Mouse (Mus musculus): ENCODE results near the gene Pcsk1n. TPM values are rescaled to one million over a fixed set of nuclear protein-coding genes. Genes with fewer than 3 reads are reported as not detected.

Gene Pcsk1n
- 271 and 284 TPM in 2 replicates for polyA plus RNA-seq (2014; fragmentation: Nextera tagmentation; extraction: Ambion mirVana)

- peak; percentile 91 for ATAC-seq (ENCODE audit: low FRiP score)
- no peaks in the 10 kb centered on the region for H3K9me3 ChIP-seq (ENCODE audit: control insufficient read depth, low read length)
- H3K27ac ChIP-seq: peak within 1 kb of the TSS; percentile 80
- H3K9ac ChIP-seq: peak within 1 kb of the TSS; percentile 76
- H3K36me3 ChIP-seq (replicated peaks; ENCODE audit: control insufficient read depth, insufficient read depth): peaks cover 18% of the 10 kb centered on the region
- 0 out of 2 replicates have a peak, but pooled peaks cover 18% of the 10 kb centered on the region for H3K4me1 ChIP-seq (replicated peaks; ENCODE audit: control insufficient read depth, insufficient read depth, low read length)
- WGBS: 22% methylated on average over 34 of the region's 40 CpGs
- H3K27me3 ChIP-seq (ENCODE audit: control insufficient read depth, insufficient read depth, low read length): no peaks in the 10 kb centered on the region
- H3K4me2 ChIP-seq (replicated peaks): peak within 1 kb of the TSS; percentile 68
- H3K4me3 ChIP-seq (replicated peaks; ENCODE audit: low read length): peak within 1 kb of the TSS; percentile 51
- DNase-seq (ENCODE audit: low spot score): peak; percentile 72
Measured at GRCm38 (mm10) chrX:7919601-7920383, at the start of gene Pcsk1n. Gene Pcsk1n, plus strand, starts transcription at chrX:7919822.

GRCm38 (mm10) chrX:7869826-7870225 is 49.8 kb upstream of the Pcsk1n start:
- Histone ChIP-seq H3K9ac (no peak overlapping the region), H3K4me2 (replicated peaks) (no peak overlapping the region), H3K4me1 (replicated peaks; ENCODE audit: control insufficient read depth, insufficient read depth, low read length) (no peaks in the 10 kb centered on the region), H3K27me3 (ENCODE audit: control insufficient read depth, insufficient read depth, low read length) (no peaks in the 10 kb centered on the region), H3K27ac (no peak overlapping the region), H3K36me3 (replicated peaks; ENCODE audit: control insufficient read depth, insufficient read depth) (peaks cover 40% of the 10 kb centered on the region), H3K4me3 (replicated peaks; ENCODE audit: low read length) (no peak overlapping the region), H3K9me3 (ENCODE audit: control insufficient read depth, low read length) (no peaks in the 10 kb centered on the region)
- 36% methylated on average over 3 of the region's 3 CpGs for WGBS
- DNase-seq (ENCODE audit: low spot score) (no peak), ATAC-seq (ENCODE audit: low FRiP score) (no peak)

GRCm38 (mm10) chrX:7878007-7878419 is 41.6 kb upstream of the Pcsk1n start, which contains the start of gene Pim2:
Gene Pim2, plus strand, starts transcription at chrX:7878262.
- Histone ChIP-seq H3K4me1 (replicated peaks; ENCODE audit: control insufficient read depth, insufficient read depth, low read length) (peaks cover 11% of the 10 kb centered on the region; the same call in 1 of the 2 replicates), H3K4me2 (replicated peaks) (peak within 1 kb of the TSS; percentile 86), H3K9ac (peak within 1 kb of the TSS; percentile 58), H3K4me3 (replicated peaks; ENCODE audit: low read length) (peak within 1 kb of the TSS; percentile 51), H3K9me3 (ENCODE audit: control insufficient read depth, low read length) (no peaks in the 10 kb centered on the region), H3K27ac (peak within 1 kb of the TSS; percentile 51), H3K27me3 (ENCODE audit: control insufficient read depth, insufficient read depth, low read length) (no peaks in the 10 kb centered on the region), H3K36me3 (replicated peaks; ENCODE audit: control insufficient read depth, insufficient read depth) (peaks cover 15% of the 10 kb centered on the region)
- peak; percentile 91 for ATAC-seq (ENCODE audit: low FRiP score)
- peak; percentile 76 for DNase-seq (ENCODE audit: low spot score)
- 11% methylated on average over 37 of the region's 38 CpGs for WGBS

GRCm38 (mm10) chrX:7878495-7878894 is 41.1 kb upstream of the Pcsk1n start:
- Histone ChIP-seq H3K4me2 (replicated peaks) (peak overlapping the region; percentile 86), H3K27ac (no peak overlapping the region), H3K36me3 (replicated peaks; ENCODE audit: control insufficient read depth, insufficient read depth) (peaks cover 11% of the 10 kb centered on the region), H3K9me3 (ENCODE audit: control insufficient read depth, low read length) (no peaks in the 10 kb centered on the region), H3K9ac (peak overlapping the region; percentile 58), H3K4me3 (replicated peaks; ENCODE audit: low read length) (peak overlapping the region; percentile 51), H3K4me1 (replicated peaks; ENCODE audit: control insufficient read depth, insufficient read depth, low read length) (peaks cover 11% of the 10 kb centered on the region; the same call in 1 of the 2 replicates), H3K27me3 (ENCODE audit: control insufficient read depth, insufficient read depth, low read length) (no peaks in the 10 kb centered on the region)
- ATAC-seq (ENCODE audit: low FRiP score) (peak; percentile 60; the same call in 1 of the 2 replicates), DNase-seq (ENCODE audit: low spot score) (no peak)
- WGBS: 23% methylated on average over 21 of the region's 21 CpGs

- H3K4me3 ChIP-seq (replicated peaks; ENCODE audit: low read length): peak overlapping the region; percentile 51
- WGBS: 16% methylated on average over 11 of the region's 11 CpGs
- H3K27ac ChIP-seq: peak overlapping the region; percentile 14; the same call in 1 of the 2 replicates
- H3K9me3 ChIP-seq (ENCODE audit: control insufficient read depth, low read length): no peaks in the 10 kb centered on the region
- H3K27me3 ChIP-seq (ENCODE audit: control insufficient read depth, insufficient read depth, low read length): no peaks in the 10 kb centered on the region
- H3K36me3 ChIP-seq (replicated peaks; ENCODE audit: control insufficient read depth, insufficient read depth): no peaks in the 10 kb centered on the region
- ATAC-seq (ENCODE audit: low FRiP score) (peak; percentile 51), DNase-seq (ENCODE audit: low spot score) (peak; percentile 71)
- H3K4me1 ChIP-seq (replicated peaks; ENCODE audit: control insufficient read depth, insufficient read depth, low read length): peaks cover 13% of the 10 kb centered on the region; the same call in 1 of the 2 replicates
- H3K9ac ChIP-seq: peak overlapping the region; percentile 28
- peak overlapping the region; percentile 86 for H3K4me2 ChIP-seq (replicated peaks)
Measured at GRCm38 (mm10) chrX:7879819-7880218, 39.8 kb upstream of the Pcsk1n start.

GRCm38 (mm10) chrX:7883841-7884567 is 35.6 kb upstream of the Pcsk1n start, which contains the start of gene Slc35a2:
Gene Slc35a2, plus strand, starts transcription at chrX:7884028.
- no peaks in the 10 kb centered on the region for H3K9me3 ChIP-seq (ENCODE audit: control insufficient read depth, low read length)
- H3K4me1 ChIP-seq (replicated peaks; ENCODE audit: control insufficient read depth, insufficient read depth, low read length): peaks cover 11% of the 10 kb centered on the region; the same call in 1 of the 2 replicates
- H3K27me3 ChIP-seq (ENCODE audit: control insufficient read depth, insufficient read depth, low read length): no peaks in the 10 kb centered on the region
- peak; percentile 58 for DNase-seq (ENCODE audit: low spot score)
- H3K27ac ChIP-seq: peak within 1 kb of the TSS; percentile 91
- peak within 1 kb of the TSS; percentile 60 for H3K9ac ChIP-seq
- 27% methylated on average over 49 of the region's 49 CpGs for WGBS
- peak; percentile 88 for ATAC-seq (ENCODE audit: low FRiP score)
- H3K36me3 ChIP-seq (replicated peaks; ENCODE audit: control insufficient read depth, insufficient read depth): no peaks in the 10 kb centered on the region
- peak within 1 kb of the TSS; percentile 55 for H3K4me3 ChIP-seq (replicated peaks; ENCODE audit: low read length)
- peak within 1 kb of the TSS; percentile 60 for H3K4me2 ChIP-seq (replicated peaks)

- Histone ChIP-seq H3K27me3 (ENCODE audit: control insufficient read depth, insufficient read depth, low read length) (no peaks in the 10 kb centered on the region), H3K9ac (peak overlapping the region; percentile 64), H3K36me3 (replicated peaks; ENCODE audit: control insufficient read depth, insufficient read depth) (peaks cover 17% of the 10 kb centered on the region), H3K4me2 (replicated peaks) (peak overlapping the region; percentile 58), H3K4me1 (replicated peaks; ENCODE audit: control insufficient read depth, insufficient read depth, low read length) (0 out of 2 replicates have a peak, but pooled peaks cover 6% of the 10 kb centered on the region), H3K9me3 (ENCODE audit: control insufficient read depth, low read length) (no peaks in the 10 kb centered on the region), H3K4me3 (replicated peaks; ENCODE audit: low read length) (peak overlapping the region; percentile 55), H3K27ac (peak overlapping the region; percentile 73)
- WGBS: 34% methylated on average over 13 of the region's 13 CpGs
- ATAC-seq (ENCODE audit: low FRiP score) (no peak), DNase-seq (ENCODE audit: low spot score) (no peak)
Measured at GRCm38 (mm10) chrX:7898211-7898610, 21.4 kb upstream of the Pcsk1n start.

- peak within 1 kb of the TSS; percentile 64 for H3K9ac ChIP-seq
- H3K4me3 ChIP-seq (replicated peaks; ENCODE audit: low read length): peak within 1 kb of the TSS; percentile 55
- DNase-seq (ENCODE audit: low spot score) (peak; percentile 85), ATAC-seq (ENCODE audit: low FRiP score) (peak; percentile 97)
- peak within 1 kb of the TSS; percentile 58 for H3K4me2 ChIP-seq (replicated peaks)
- 0 out of 2 replicates have a peak, but pooled peaks cover 6% of the 10 kb centered on the region for H3K4me1 ChIP-seq (replicated peaks; ENCODE audit: control insufficient read depth, insufficient read depth, low read length)
- H3K9me3 ChIP-seq (ENCODE audit: control insufficient read depth, low read length): no peaks in the 10 kb centered on the region
- peak within 1 kb of the TSS; percentile 73 for H3K27ac ChIP-seq
- no peaks in the 10 kb centered on the region for H3K27me3 ChIP-seq (ENCODE audit: control insufficient read depth, insufficient read depth, low read length)
- WGBS: 16% methylated on average over 59 of the region's 62 CpGs
- peaks cover 15% of the 10 kb centered on the region for H3K36me3 ChIP-seq (replicated peaks; ENCODE audit: control insufficient read depth, insufficient read depth)
Measured at GRCm38 (mm10) chrX:7898880-7899874, 20.4 kb upstream of the Pcsk1n start, which contains the start of the genes Pqbp1 and Timm17b. Gene Pqbp1, minus strand, starts transcription at chrX:7899269. Gene Timm17b, plus strand, starts transcription at chrX:7899357.
